Mouse (Mus musculus): ENCODE results near the gene Lsm14a. TPM values are rescaled to one million over a fixed set of nuclear protein-coding genes. Genes with fewer than 3 reads are reported as not detected.

The Lsm14a gene
- polyA plus RNA-seq, 1 experiment from 2014 or later, result 31.2 TPM

- H3K9ac ChIP-seq (replicated peaks), result no peak overlapping the region
- no peak overlapping the region for H3K4me3 ChIP-seq (ENCODE audit: low read depth, low read length)
- no peaks in the 10 kb centered on the region for H3K9me3 ChIP-seq (ENCODE audit: low read length)
- DNase-seq, result no peak
- 50% methylated on average over 1 of the region's 1 CpGs for WGBS (ENCODE audit: insufficient replicate concordance)
- TF ChIP-seq CTCF (IDR thresholded peaks at IDR 0.05; ENCODE audit: low read depth) (no peak), EP300 (IDR thresholded peaks at IDR 0.05; ENCODE audit: low read depth) (no peak)
- H3K4me2 ChIP-seq (ENCODE audit: low read depth, low read length), result no peak overlapping the region
- no peak for ATAC-seq
- H3K36me3 ChIP-seq (replicated peaks; ENCODE audit: insufficient read depth, low read length), result peaks cover 90% of the 10 kb centered on the region
- H3K4me1 ChIP-seq (ENCODE audit: insufficient read depth), result no peaks in the 10 kb centered on the region
- H3K27ac ChIP-seq (ENCODE audit: low read depth), result no peak overlapping the region
- H3K27me3 ChIP-seq (ENCODE audit: insufficient read depth, low read length), result no peaks in the 10 kb centered on the region
Measured at GRCm38 (mm10) chr7:34348011-34348410, 45.1 kb downstream of the Lsm14a start.

- Histone ChIP-seq H3K27ac (ENCODE audit: low read depth) (no peak overlapping the region), H3K27me3 (ENCODE audit: insufficient read depth, low read length) (no peaks in the 10 kb centered on the region), H3K4me3 (ENCODE audit: low read depth, low read length) (no peak overlapping the region), H3K4me1 (ENCODE audit: insufficient read depth) (no peaks in the 10 kb centered on the region), H3K4me2 (ENCODE audit: low read depth, low read length) (no peak overlapping the region), H3K9me3 (ENCODE audit: low read length) (no peaks in the 10 kb centered on the region), H3K9ac (replicated peaks) (no peak overlapping the region), H3K36me3 (replicated peaks; ENCODE audit: insufficient read depth, low read length) (peaks cover 89% of the 10 kb centered on the region)
- ATAC-seq (no peak), DNase-seq (no peak)
- WGBS (ENCODE audit: insufficient replicate concordance), result 78% methylated on average over 3 of the region's 3 CpGs
- TF ChIP-seq CTCF (IDR thresholded peaks at IDR 0.05; ENCODE audit: low read depth) (no peak), EP300 (IDR thresholded peaks at IDR 0.05; ENCODE audit: low read depth) (no peak)
Measured at GRCm38 (mm10) chr7:34347041-34347440, 46.1 kb downstream of the Lsm14a start.

DNA sequence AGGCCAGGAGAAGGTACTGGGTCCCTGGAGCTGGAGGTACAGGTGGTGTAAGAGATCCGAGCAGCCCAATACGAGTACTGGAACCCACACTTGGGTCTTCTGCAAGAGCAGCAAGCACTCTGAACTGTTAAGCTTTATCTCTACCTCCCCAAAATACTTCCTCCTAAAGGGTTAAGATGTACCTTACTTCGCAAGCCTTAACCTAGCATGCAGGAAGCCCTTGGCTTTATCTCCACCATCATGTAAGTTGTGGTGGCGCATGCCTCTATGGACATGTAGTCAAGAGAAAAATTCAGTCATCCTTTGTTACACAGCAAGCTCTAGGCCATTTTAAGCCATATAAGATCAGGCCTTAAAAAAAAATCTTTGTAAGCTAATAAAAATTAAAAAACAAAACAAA is 46.6 kb downstream of the Lsm14a start:
- H3K27ac ChIP-seq (ENCODE audit: low read depth), result no peak overlapping the region
- no peak overlapping the region for H3K4me2 ChIP-seq (ENCODE audit: low read depth, low read length)
- no peak for DNase-seq
- peaks cover 89% of the 10 kb centered on the region for H3K36me3 ChIP-seq (replicated peaks; ENCODE audit: insufficient read depth, low read length)
- TF ChIP-seq CTCF (IDR thresholded peaks at IDR 0.05; ENCODE audit: low read depth) (no peak), EP300 (IDR thresholded peaks at IDR 0.05; ENCODE audit: low read depth) (no peak)
- 68% methylated on average over 4 of the region's 4 CpGs for WGBS (ENCODE audit: insufficient replicate concordance)
- no peaks in the 10 kb centered on the region for H3K27me3 ChIP-seq (ENCODE audit: insufficient read depth, low read length)
- no peaks in the 10 kb centered on the region for H3K9me3 ChIP-seq (ENCODE audit: low read length)
- no peak overlapping the region for H3K9ac ChIP-seq (replicated peaks)
- no peaks in the 10 kb centered on the region for H3K4me1 ChIP-seq (ENCODE audit: insufficient read depth)
- ATAC-seq, result no peak
- H3K4me3 ChIP-seq (ENCODE audit: low read depth, low read length), result no peak overlapping the region

- H3K4me3 ChIP-seq (ENCODE audit: low read depth, low read length), result no peak overlapping the region
- no peaks in the 10 kb centered on the region for H3K4me1 ChIP-seq (ENCODE audit: insufficient read depth)
- no peak overlapping the region for H3K27ac ChIP-seq (ENCODE audit: low read depth)
- H3K27me3 ChIP-seq (ENCODE audit: insufficient read depth, low read length), result no peaks in the 10 kb centered on the region
- no peak overlapping the region for H3K4me2 ChIP-seq (ENCODE audit: low read depth, low read length)
- H3K9ac ChIP-seq (replicated peaks), result no peak overlapping the region
- H3K36me3 ChIP-seq (replicated peaks; ENCODE audit: insufficient read depth, low read length), result peaks cover 61% of the 10 kb centered on the region
- 79% methylated on average over 10 of the region's 10 CpGs for WGBS (ENCODE audit: insufficient replicate concordance)
- H3K9me3 ChIP-seq (ENCODE audit: low read length), result no peaks in the 10 kb centered on the region
- no peak for TF ChIP-seq EP300 (IDR thresholded peaks at IDR 0.05; ENCODE audit: low read depth)
- TF ChIP-seq CTCF (IDR thresholded peaks at IDR 0.05; ENCODE audit: low read depth), result no peak
- DNase-seq (no peak), ATAC-seq (no peak)
Measured at GRCm38 (mm10) chr7:34342040-34342793, 50.9 kb downstream of the Lsm14a start.

GRCm38 (mm10) chr7:34340841-34341240 is 52.3 kb downstream of the Lsm14a start:
- Histone ChIP-seq H3K9me3 (ENCODE audit: low read length) (no peaks in the 10 kb centered on the region), H3K36me3 (replicated peaks; ENCODE audit: insufficient read depth, low read length) (peaks cover 50% of the 10 kb centered on the region), H3K27me3 (ENCODE audit: insufficient read depth, low read length) (no peaks in the 10 kb centered on the region), H3K4me1 (ENCODE audit: insufficient read depth) (no peaks in the 10 kb centered on the region), H3K9ac (replicated peaks) (no peak overlapping the region), H3K4me3 (ENCODE audit: low read depth, low read length) (no peak overlapping the region), H3K4me2 (ENCODE audit: low read depth, low read length) (no peak overlapping the region), H3K27ac (ENCODE audit: low read depth) (no peak overlapping the region)
- ATAC-seq (no peak), DNase-seq (no peak)
- WGBS (ENCODE audit: insufficient replicate concordance), result 91% methylated on average over 5 of the region's 5 CpGs
- TF ChIP-seq EP300 (IDR thresholded peaks at IDR 0.05; ENCODE audit: low read depth), result no peak
- no peak for TF ChIP-seq CTCF (IDR thresholded peaks at IDR 0.05; ENCODE audit: low read depth)

GRCm38 (mm10) chr7:34339164-34339489 is 54.0 kb downstream of the Lsm14a start:
- ATAC-seq (no peak), DNase-seq (no peak)
- Histone ChIP-seq H3K4me2 (ENCODE audit: low read depth, low read length) (no peak overlapping the region), H3K27me3 (ENCODE audit: insufficient read depth, low read length) (no peaks in the 10 kb centered on the region), H3K36me3 (replicated peaks; ENCODE audit: insufficient read depth, low read length) (peaks cover 36% of the 10 kb centered on the region), H3K27ac (ENCODE audit: low read depth) (no peak overlapping the region), H3K9me3 (ENCODE audit: low read length) (no peaks in the 10 kb centered on the region), H3K9ac (replicated peaks) (no peak overlapping the region), H3K4me3 (ENCODE audit: low read depth, low read length) (no peak overlapping the region), H3K4me1 (ENCODE audit: insufficient read depth) (no peaks in the 10 kb centered on the region)
- TF ChIP-seq EP300 (IDR thresholded peaks at IDR 0.05; ENCODE audit: low read depth) (no peak), CTCF (IDR thresholded peaks at IDR 0.05; ENCODE audit: low read depth) (no peak)
- 69% methylated on average over 5 of the region's 5 CpGs for WGBS (ENCODE audit: insufficient replicate concordance)

All from liver, postnatal 0 days (tissue).